Mouse (Mus musculus): ENCODE results near the gene Dcaf5.

GRCm38 (mm10) chr12:80315321-80315720 lies 121.1 kb downstream of the Dcaf5 start:
- TF ChIP-seq CTCF (IDR thresholded peaks at IDR 0.05; ENCODE audit: control insufficient read depth, insufficient read depth, insufficient replicate concordance, low read depth, low read length) (no peak), POLR2A (IDR thresholded peaks at IDR 0.05; ENCODE audit: control insufficient read depth, low read depth, low read length) (no peak)
